Mouse (Mus musculus) stomach, embryonic 16.5 days (tissue): ENCODE results near the gene Sgpl1. TPM values are rescaled to one million over a fixed set of nuclear protein-coding genes. Genes with fewer than 3 reads are reported as not detected.

Source experiments
- ATAC-seq: fragments of 200-750 bp; cut with Nextera tagmentation; 2 replicates; pipeline ENCODE4 v1.8.0; 2017; ENCODE audit warnings: moderate number of reproducible peaks, moderate TSS enrichment; ENCODE audit not compliant: insufficient read depth, low FRiP score
- H3K27ac ChIP-seq: fragments of 300-500 bp; sonication (generic); 2 replicates; pipeline ENCODE4 v1.5.1; 2014; ENCODE audit warnings: low read length
- H3K27me3 ChIP-seq: fragments of 300-500 bp; sonication (generic); 2 replicates; pipeline ENCODE4 v1.6.1; 2014; ENCODE audit warnings: low read length, control low read depth, mixed read lengths; ENCODE audit not compliant: control insufficient read depth, insufficient read depth
- H3K36me3 ChIP-seq: fragments of 300-500 bp; sonication (generic); 2 replicates; pipeline ENCODE4 v1.6.1; 2014; ENCODE audit warnings: low read length; ENCODE audit not compliant: control insufficient read depth, insufficient read depth
- H3K4me1 ChIP-seq: fragments of 300-500 bp; sonication (generic); 2 replicates; pipeline ENCODE4 v1.6.1; 2014; ENCODE audit warnings: low read length, control low read depth, mixed read lengths; ENCODE audit not compliant: control insufficient read depth, insufficient read depth
- H3K4me2 ChIP-seq: fragments of 300-500 bp; sonication (generic); 2 replicates; pipeline ENCODE4 v1.6.1; 2014; ENCODE audit warnings: low read depth, low read length, mixed read lengths
- H3K4me3 ChIP-seq: fragments of 300-500 bp; sonication (generic); replicated peaks from 2 replicates; pipeline ENCODE4 v1.5.1; 2014; ENCODE audit warnings: mild to moderate bottlenecking, low read length
- H3K9ac ChIP-seq: fragments of 300-500 bp; sonication (generic); 2 replicates; pipeline ENCODE4 v1.6.1; 2014; ENCODE audit warnings: low read length
- H3K9me3 ChIP-seq: fragments of 300-500 bp; sonication (generic); replicated peaks from 2 replicates; pipeline ENCODE4 v1.6.1; 2016; ENCODE audit warnings: low read length, control low read depth; ENCODE audit not compliant: control insufficient read depth
- WGBS: fragments of 180-500 bp; shearing (Covaris S2); extraction: QIAGEN DNeasy Blood & Tissue Kit; methylation state at CpG from one replicate; pipeline ENCODE4 v1.1.7; 2014; 5-methylcytosine and 5-hydroxymethylcytosine counted together
- polyA plus RNA-seq: library from polyadenylated mRNA; unstranded; fragments of >200 nt; fragmentation: Nextera tagmentation; extraction: Ambion mirVana; gene quantifications from 2 replicates; pipeline ENCODE4 v1.2.1, GENCODE M21; 2015

The Sgpl1 gene
- polyA plus RNA-seq, 1 experiment from 2014 or later: 52.9 TPM

DNA sequence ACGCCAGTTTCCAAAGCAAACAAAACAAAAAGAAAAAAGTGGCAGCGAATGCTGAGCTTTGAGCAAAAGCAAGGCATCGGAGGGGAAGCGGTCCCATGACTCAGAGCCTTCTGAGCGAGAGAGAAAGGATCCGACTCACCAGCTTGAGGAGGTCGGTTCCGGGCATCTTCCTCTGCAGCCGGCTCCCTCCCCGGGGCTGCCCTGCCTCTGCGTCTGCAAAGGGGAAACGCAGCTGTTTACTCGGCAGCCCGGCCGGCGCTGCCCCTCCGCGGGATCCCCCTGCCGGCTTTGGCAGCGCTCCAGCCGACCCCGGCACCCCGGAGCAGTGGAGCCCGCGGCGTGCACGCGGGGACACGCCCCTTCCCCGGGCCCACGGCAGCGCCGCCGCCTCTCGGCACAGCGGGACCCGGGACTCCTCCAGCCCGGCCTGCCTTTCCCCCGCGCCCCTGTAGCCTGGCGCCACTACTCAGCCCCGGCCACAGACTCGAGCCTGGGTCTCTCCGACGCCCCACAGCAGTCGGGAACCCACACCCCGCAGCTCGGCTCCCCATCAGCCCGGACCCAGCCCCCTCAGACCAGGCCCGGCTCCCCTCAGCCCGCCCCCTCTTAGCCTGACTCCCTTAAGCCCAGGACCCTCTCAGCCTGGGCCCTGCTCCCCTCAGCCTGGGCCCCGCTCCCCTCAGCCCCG lies 1.2 kb downstream of the Sgpl1 start:
- Histone ChIP-seq H3K4me1 (peaks cover 6% of the 10 kb centered on the region), H3K9me3 (no peaks in the 10 kb centered on the region), H3K4me3 (peak overlapping the region; percentile 80), H3K9ac (peak overlapping the region; percentile 93), H3K27me3 (no peaks in the 10 kb centered on the region), H3K4me2 (peak overlapping the region; percentile 96), H3K27ac (peak overlapping the region; percentile 96), H3K36me3 (no peaks in the 10 kb centered on the region)
- under 1% methylated on average over 51 of the region's 53 CpGs for WGBS
- peak; percentile 30; the same call in 1 of the 2 replicates for ATAC-seq

- Histone ChIP-seq H3K9me3 (no peaks in the 10 kb centered on the region), H3K27me3 (no peaks in the 10 kb centered on the region), H3K4me2 (peak overlapping the region; percentile 96), H3K4me3 (peak overlapping the region; percentile 80), H3K27ac (peak overlapping the region; percentile 96), H3K36me3 (no peaks in the 10 kb centered on the region), H3K4me1 (peaks cover 6% of the 10 kb centered on the region), H3K9ac (peak overlapping the region; percentile 93)
- ATAC-seq: no peak
- WGBS: 0% methylated on average over 3 of the region's 3 CpGs
Observed at GRCm38 (mm10) chr10:61145766-61146118, 1.8 kb downstream of the Sgpl1 start.

- no peak overlapping the region for H3K4me2 ChIP-seq
- H3K4me3 ChIP-seq: no peak overlapping the region
- no peaks in the 10 kb centered on the region for H3K27me3 ChIP-seq
- no peak overlapping the region for H3K9ac ChIP-seq
- H3K4me1 ChIP-seq: peaks cover 6% of the 10 kb centered on the region
- no peaks in the 10 kb centered on the region for H3K9me3 ChIP-seq
- no peak overlapping the region for H3K27ac ChIP-seq
- WGBS: 87% methylated on average over 2 of the region's 2 CpGs
- H3K36me3 ChIP-seq: no peaks in the 10 kb centered on the region
- no peak for ATAC-seq
Observed at GRCm38 (mm10) chr10:61143343-61143742, 4.2 kb downstream of the Sgpl1 start.

- ATAC-seq: no peak
- 45% methylated on average over 1 of the region's 1 CpGs for WGBS
- Histone ChIP-seq H3K36me3 (no peaks in the 10 kb centered on the region), H3K4me2 (no peak overlapping the region), H3K27ac (no peak overlapping the region), H3K27me3 (no peaks in the 10 kb centered on the region), H3K4me3 (no peak overlapping the region), H3K9ac (no peak overlapping the region), H3K9me3 (no peaks in the 10 kb centered on the region), H3K4me1 (no peaks in the 10 kb centered on the region)
Observed at GRCm38 (mm10) chr10:61137567-61137966, 9.9 kb downstream of the Sgpl1 start.

DNA sequence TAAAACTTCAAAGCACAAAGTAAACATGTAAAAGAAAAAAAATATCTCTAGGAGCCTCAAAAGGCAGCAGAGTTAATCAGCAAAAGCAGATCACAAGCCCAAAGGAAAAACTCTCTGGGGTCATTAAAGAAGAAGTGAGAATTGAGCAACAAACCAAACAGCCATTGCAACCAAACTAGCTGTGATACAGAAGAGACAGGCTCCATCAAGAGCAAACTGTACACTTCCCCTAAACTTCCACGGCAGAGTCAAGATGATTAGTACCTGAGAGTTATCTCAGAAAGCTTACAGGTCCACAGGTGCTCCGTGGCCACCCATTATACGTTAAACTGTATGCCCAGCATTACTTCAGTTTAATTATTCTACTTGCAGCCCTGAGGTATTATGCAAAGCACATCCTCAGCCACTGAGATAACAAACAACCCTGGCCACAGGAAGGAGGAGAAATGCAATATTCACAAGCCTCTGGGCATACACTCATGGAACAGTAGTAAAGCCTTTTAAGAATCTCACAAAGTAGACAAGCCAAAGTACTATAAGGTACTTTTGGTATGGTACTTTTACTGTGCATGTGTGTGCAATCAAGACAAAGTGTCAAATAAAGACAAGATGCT lies 12.2 kb downstream of the Sgpl1 start:
- no peak for ATAC-seq
- 53% methylated on average over 3 of the region's 3 CpGs for WGBS

DNA sequence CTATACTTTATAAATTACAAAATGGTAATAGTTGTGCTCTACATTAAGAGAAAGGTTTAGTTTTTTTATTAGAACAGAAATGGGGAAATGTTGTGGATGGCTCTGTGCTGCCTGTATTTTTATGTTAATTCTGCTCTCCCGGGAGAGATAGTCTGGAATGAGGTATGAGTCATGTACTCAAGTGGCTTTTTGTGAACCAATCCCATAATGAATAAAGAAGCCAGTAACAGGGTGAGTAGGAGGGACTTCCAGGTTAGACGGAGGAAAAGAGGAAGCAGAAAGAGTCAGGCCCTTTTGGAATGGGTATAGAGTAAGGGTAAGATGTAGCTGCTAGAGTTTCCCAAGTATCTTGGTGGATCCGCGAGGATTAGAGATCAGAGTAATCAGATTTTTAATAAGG lies 13.5 kb downstream of the Sgpl1 start:
- no peaks in the 10 kb centered on the region for H3K4me1 ChIP-seq
- no peak overlapping the region for H3K4me2 ChIP-seq
- no peak overlapping the region for H3K9ac ChIP-seq
- ATAC-seq: no peak
- H3K4me3 ChIP-seq: no peak overlapping the region
- H3K36me3 ChIP-seq: no peaks in the 10 kb centered on the region
- no peaks in the 10 kb centered on the region for H3K27me3 ChIP-seq
- no peak overlapping the region for H3K27ac ChIP-seq
- 74% methylated on average over 4 of the region's 4 CpGs for WGBS
- H3K9me3 ChIP-seq: no peaks in the 10 kb centered on the region

More for the DNA sequence above, 12.2 kb downstream of the Sgpl1 start:
- H3K4me1 ChIP-seq: no peaks in the 10 kb centered on the region
- no peak overlapping the region for H3K4me2 ChIP-seq
- H3K36me3 ChIP-seq: no peaks in the 10 kb centered on the region
- H3K4me3 ChIP-seq: no peak overlapping the region
- H3K27me3 ChIP-seq: no peaks in the 10 kb centered on the region
- H3K27ac ChIP-seq: no peak overlapping the region
- H3K9me3 ChIP-seq: no peaks in the 10 kb centered on the region
- H3K9ac ChIP-seq: no peak overlapping the region

DNA sequence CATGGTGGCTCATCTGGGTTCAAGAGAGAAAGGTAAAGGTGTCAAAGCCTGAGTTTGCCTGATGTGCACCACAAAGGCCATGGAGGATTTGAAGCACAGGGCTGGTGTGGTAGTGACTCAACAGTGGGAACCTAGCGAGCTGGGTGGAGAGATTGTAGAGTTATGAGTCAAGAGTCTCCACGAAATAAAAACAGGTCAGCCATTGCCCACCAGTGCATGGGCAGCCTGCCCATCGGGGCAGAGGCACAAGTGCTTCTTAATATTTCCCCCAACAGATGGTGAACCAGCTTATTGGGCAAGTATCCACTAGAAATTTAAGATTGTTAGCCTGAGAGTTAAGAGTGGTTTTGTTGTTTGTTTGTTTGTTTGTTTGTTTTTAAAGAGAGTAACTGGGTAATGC lies 16.5 kb downstream of the Sgpl1 start:
- no peak overlapping the region for H3K27ac ChIP-seq
- no peaks in the 10 kb centered on the region for H3K9me3 ChIP-seq
- no peak overlapping the region for H3K4me3 ChIP-seq
- no peaks in the 10 kb centered on the region for H3K4me1 ChIP-seq
- H3K27me3 ChIP-seq: no peaks in the 10 kb centered on the region
- no peak overlapping the region for H3K4me2 ChIP-seq
- no peak for ATAC-seq
- H3K36me3 ChIP-seq: peaks cover 4% of the 10 kb centered on the region; the same call in 1 of the 2 replicates
- WGBS: 85% methylated on average over 3 of the region's 3 CpGs
- H3K9ac ChIP-seq: no peak overlapping the region

DNA sequence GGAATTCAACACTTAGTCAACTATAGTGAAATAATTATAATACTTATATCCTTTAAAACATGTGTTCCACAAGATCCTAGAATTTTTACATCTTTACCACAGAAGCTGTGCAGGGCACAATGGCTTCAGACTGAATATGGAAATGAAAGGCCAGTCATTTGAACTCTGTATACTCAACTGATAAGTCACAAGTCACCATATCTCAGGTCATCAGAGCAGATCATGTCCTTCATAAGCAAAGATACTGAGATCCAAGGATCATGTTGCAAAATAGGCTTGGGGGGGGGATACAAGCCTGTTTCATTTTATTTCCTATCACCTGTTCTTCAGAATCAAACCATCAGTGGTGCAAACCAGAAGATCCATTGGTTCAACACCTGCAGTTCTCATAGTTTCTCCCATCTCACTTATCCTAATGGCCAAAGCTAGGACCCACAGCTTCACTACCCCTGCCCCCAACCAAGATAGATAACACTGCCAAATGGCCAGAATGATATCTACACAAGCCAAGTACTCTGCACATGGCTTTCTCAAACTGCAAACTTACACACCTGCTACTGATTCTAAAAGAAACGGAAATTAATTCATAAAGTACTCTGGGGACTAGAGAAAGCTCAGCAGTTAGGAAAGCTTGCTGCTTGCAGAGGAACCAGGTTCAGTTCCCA lies 18.7 kb downstream of the Sgpl1 start:
- Histone ChIP-seq H3K4me1 (no peaks in the 10 kb centered on the region), H3K4me3 (no peak overlapping the region), H3K9me3 (no peaks in the 10 kb centered on the region), H3K9ac (no peak overlapping the region), H3K36me3 (peaks cover 4% of the 10 kb centered on the region; the same call in 1 of the 2 replicates), H3K4me2 (no peak overlapping the region), H3K27me3 (no peaks in the 10 kb centered on the region), H3K27ac (no peak overlapping the region)
- WGBS: 97% methylated on average over 1 of the region's 1 CpGs
- no peak for ATAC-seq

- Histone ChIP-seq H3K4me1 (no peaks in the 10 kb centered on the region), H3K4me2 (no peak overlapping the region), H3K27ac (no peak overlapping the region), H3K4me3 (no peak overlapping the region), H3K9me3 (no peaks in the 10 kb centered on the region), H3K36me3 (peaks cover 9% of the 10 kb centered on the region), H3K9ac (no peak overlapping the region), H3K27me3 (no peaks in the 10 kb centered on the region)
- 76% methylated on average over 2 of the region's 2 CpGs for WGBS
- ATAC-seq: no peak
Observed at GRCm38 (mm10) chr10:61124462-61124861, 23.0 kb downstream of the Sgpl1 start.
